Mouse (Mus musculus): Measurements from ENCODE around the gene 1110017D15Rik.

DNA sequence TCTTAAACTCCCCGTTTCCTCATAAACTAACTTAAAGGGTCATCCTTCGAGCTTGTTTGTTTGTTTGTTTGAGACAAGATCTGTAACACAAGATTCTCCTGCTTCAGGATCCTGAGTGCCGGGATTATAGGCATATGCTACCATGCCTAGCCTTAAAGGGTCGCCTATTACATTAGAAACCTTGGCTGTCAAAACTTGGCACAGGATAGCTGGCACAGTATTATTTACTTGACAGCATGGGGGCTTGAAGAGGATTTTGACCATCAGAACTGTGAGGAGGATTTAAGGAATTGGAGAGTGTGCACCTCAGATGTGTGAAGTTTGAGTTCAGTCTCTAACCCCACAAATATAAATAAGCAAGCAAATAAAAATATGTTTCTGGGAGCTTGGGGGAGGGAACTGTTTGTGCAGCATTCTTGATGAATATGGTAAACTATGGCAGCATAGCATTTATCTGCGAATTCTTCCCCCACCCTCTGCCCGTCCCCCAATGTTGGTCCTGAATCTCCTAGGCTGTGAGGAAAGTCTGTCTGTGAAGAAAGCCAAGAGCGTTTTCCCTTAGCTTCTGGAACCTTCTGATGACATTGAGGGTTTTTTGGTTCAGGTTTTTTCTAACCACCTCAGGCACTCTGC, 47.0 kb downstream of the 1110017D15Rik start:
- TF ChIP-seq CTCF (IDR thresholded peaks at IDR 0.05; ENCODE audit: low read depth, low read length) = no peak
- no peak for TF ChIP-seq TAL1 (conservative IDR thresholded peaks at IDR 0.05; ENCODE audit: low read depth, low read length)
- TF ChIP-seq POLR2AphosphoS5 (IDR thresholded peaks at IDR 0.05; ENCODE audit: insufficient replicate concordance, low read depth, low read length) = no peak

Data from G1E (cell line).